Mouse (Mus musculus) heart, adult 2 months (tissue): Measurements from ENCODE around the gene Micall2. TPM values are rescaled to one million over a fixed set of nuclear protein-coding genes. Genes with fewer than 3 reads are reported as not detected.
A peak's percentile ranks its signal among the peaks of the same experiment; 100 is the strongest.

Experiments used
- DNase-seq, 2 experiments: peaks; one replicate each; pipeline ENCODE4 v3.0.0; 2021
- H3K27ac ChIP-seq: fragments of 200-600 bp; 2 replicates; pipeline ENCODE4 v1.8.1; 2022
- H3K27me3 ChIP-seq: fragments of 200-500 bp; 2 replicates; pipeline ENCODE4 v1.6.1; 2012; ENCODE audit warnings: mild to moderate bottlenecking, low read length, inconsistent platforms, mixed read lengths; ENCODE audit not compliant: control insufficient read depth, insufficient read depth
- H3K36me3 ChIP-seq: fragments of 200-500 bp; 2 replicates; pipeline ENCODE4 v1.6.1; 2012; ENCODE audit warnings: low read length, inconsistent platforms; ENCODE audit not compliant: control insufficient read depth, insufficient read depth
- H3K4me1 ChIP-seq: fragments of 200-500 bp; 2 replicates; pipeline ENCODE4 v1.6.1; 2011; ENCODE audit warnings: low read length; ENCODE audit not compliant: control insufficient read depth, insufficient read depth
- H3K4me3 ChIP-seq: fragments of 200-600 bp; 2 replicates; pipeline ENCODE4 v1.8.1; 2022
- H3K79me2 ChIP-seq: fragments of 200-500 bp; replicated peaks from 2 replicates; pipeline ENCODE4 v1.6.1; 2012; ENCODE audit warnings: mild to moderate bottlenecking, inconsistent platforms, low read length, moderate library complexity, mixed read lengths; ENCODE audit not compliant: control insufficient read depth, insufficient read depth
- H3K9ac ChIP-seq: fragments of 200-500 bp; 2 replicates; pipeline ENCODE4 v1.6.1; 2012; ENCODE audit warnings: low read depth, mild to moderate bottlenecking, control low read depth, inconsistent platforms, low read length, mixed read lengths
- CTCF ChIP-seq: fragments of 200-600 bp; IDR thresholded peaks from 2 replicates; pipeline ENCODE4 v1.8.1; 2022; ENCODE audit warnings: antibody characterized with exemption, mild to moderate bottlenecking, moderate library complexity
- EP300 ChIP-seq: fragments of 200-500 bp; IDR thresholded peaks from 2 replicates; pipeline ENCODE4 v1.6.1; 2011; ENCODE audit warnings: low read depth, low read length, control low read depth; ENCODE audit not compliant: insufficient read depth
- POLR2A ChIP-seq: fragments of 200-500 bp; IDR thresholded peaks from 2 replicates; pipeline ENCODE4 v1.6.1; 2011; ENCODE audit warnings: mild to moderate bottlenecking, low read depth, low read length, control low read depth; ENCODE audit not compliant: insufficient read depth
- WGBS: fragments of 180-500 bp; shearing (Covaris S2); methylation state at CpG from one replicate; pipeline ENCODE4 v1.1.7; 2018; 5-methylcytosine and 5-hydroxymethylcytosine counted together
- intact Hi-C: fragments of 180-260 bp; cut with DNase I; formaldehyde crosslinking; loops from one replicate; pipeline ENCODE4 v1.15.1; 2025
- long read RNA-seq: library from polyadenylated mRNA; stranded (forward); transcript quantifications from one replicate; pipeline ENCODE4 v2.0.0, GENCODE M21; 2021
- polyA plus RNA-seq: library from polyadenylated mRNA; depleted of rRNA; stranded (reverse); fragments of >200 nt; gene quantifications from 2 replicates; pipeline ENCODE4 v1.2.3, GENCODE M21; 2012; rRNA removed
- total RNA-seq, 2 experiments: library from RNA; stranded (reverse); gene quantifications; 2 replicates each; pipeline ENCODE4 v1.2.3; 2021

Gene Micall2
- total RNA-seq (1 to 10 TPM; 1.9 to 2.0 TPM), polyA plus RNA-seq (2.9 and 3.3 TPM in 2 replicates)
- long read RNA-seq = 0 reads

DNA sequence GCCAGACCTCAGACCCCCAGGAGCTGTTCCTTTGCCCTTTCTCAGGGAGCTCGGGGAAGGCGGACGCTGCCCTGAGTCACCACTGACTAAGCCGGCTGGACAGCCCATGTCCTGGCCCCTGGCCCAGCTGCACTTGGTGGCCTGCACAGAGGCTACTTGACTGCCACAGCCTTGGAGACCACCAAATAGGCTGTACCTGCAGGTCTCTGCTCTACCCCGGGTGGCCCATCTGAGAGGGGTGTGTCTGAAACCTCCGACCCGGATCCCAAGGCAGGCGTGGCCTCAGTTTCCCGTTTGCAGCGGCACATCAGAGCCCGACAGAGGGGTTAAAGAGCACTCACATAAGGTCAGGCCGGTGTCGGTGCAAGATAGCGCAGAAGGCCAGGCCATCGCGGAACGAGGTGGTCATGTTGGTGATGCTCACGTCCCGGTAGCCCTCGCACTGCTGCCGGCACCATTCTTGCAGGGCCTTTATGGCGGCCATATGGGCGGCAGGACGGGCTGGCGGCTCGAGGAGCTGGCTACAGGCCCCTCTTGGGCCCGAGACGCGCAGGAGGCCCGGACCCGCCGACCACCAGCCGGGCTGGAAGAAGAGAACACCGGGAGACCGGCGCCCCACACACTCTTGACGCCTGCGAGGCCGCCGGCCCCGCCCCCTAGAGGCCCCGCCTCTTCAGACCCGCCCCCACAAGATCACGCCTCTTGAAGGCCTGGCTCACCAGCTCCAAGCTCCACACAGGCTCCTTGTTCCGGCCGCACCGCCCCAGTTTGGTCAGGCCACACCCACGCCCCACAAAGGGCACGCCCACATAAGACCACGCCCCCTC lies at the start of gene Micall2:
Gene Micall2, minus strand, starts transcription at position 660 of the 827 bp plus-strand sequence.
- no peaks in the 10 kb centered on the region for H3K36me3 ChIP-seq
- TF ChIP-seq EP300 = no peak
- no peak for TF ChIP-seq CTCF
- TF ChIP-seq POLR2A = no peak
- peaks cover 10% of the 10 kb centered on the region for H3K4me1 ChIP-seq
- peak within 1 kb of the TSS; percentile 69 for H3K27ac ChIP-seq
- H3K79me2 ChIP-seq = no peaks in the 10 kb centered on the region; the same call in 1 of the 2 replicates
- peak; percentile 95 to 96 for DNase-seq
- peak within 1 kb of the TSS; percentile 65 for H3K4me3 ChIP-seq
- 2% methylated on average over 50 of the region's 50 CpGs for WGBS
- intact Hi-C loops = no loop called here
- H3K9ac ChIP-seq = peak within 1 kb of the TSS; percentile 58
- H3K27me3 ChIP-seq = no peaks in the 10 kb centered on the region

GRCm38 (mm10) chr5:139781406-139781805 lies 45.3 kb upstream of the Micall2 start:
- H3K4me3 ChIP-seq = no peak overlapping the region
- no peak overlapping the region for H3K9ac ChIP-seq
- H3K27ac ChIP-seq = peak overlapping the region; percentile 64
- no peaks in the 10 kb centered on the region for H3K36me3 ChIP-seq
- peak; percentile 57 to 72 for DNase-seq
- WGBS = 53% methylated on average over 8 of the region's 8 CpGs
- intact Hi-C loops = loop anchor here (2.0 kb wide), 1 partner anchor 21 kb away; no protein-coding TSS in a partner anchor
- TF ChIP-seq CTCF = no peak
- TF ChIP-seq EP300 = 0 out of 2 replicates have a peak, but pooled peaks have one; percentile 50
- no peaks in the 10 kb centered on the region for H3K4me1 ChIP-seq
- no peaks in the 10 kb centered on the region for H3K27me3 ChIP-seq
- H3K79me2 ChIP-seq = no peaks in the 10 kb centered on the region

DNA sequence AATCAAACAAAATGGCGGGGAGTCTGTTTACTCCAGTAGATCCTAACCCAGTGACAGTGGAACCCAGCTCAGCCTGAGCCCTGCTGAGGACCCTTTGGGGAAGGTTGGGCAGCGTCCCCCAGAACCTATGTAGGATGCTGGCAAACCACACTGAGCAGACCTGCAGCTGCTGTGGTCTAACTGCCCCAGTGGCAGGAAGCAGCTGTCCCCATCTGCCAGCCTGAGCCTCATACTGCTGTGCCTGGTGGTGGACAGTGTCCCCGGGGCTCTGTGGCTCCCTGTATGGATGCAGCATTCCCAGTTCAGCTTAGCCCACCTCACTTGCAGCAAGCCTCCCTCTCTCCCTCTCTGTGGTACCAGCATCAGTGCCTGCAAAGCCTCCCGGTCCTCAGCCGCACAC lies 40.8 kb upstream of the Micall2 start:
- no peak for DNase-seq
- no peak overlapping the region for H3K27ac ChIP-seq
- H3K36me3 ChIP-seq = no peaks in the 10 kb centered on the region
- no peaks in the 10 kb centered on the region for H3K4me1 ChIP-seq
- no peaks in the 10 kb centered on the region for H3K79me2 ChIP-seq
- H3K27me3 ChIP-seq = no peaks in the 10 kb centered on the region
- 72% methylated on average over 5 of the region's 5 CpGs for WGBS
- intact Hi-C loops = loop anchor here (2.0 kb wide), 1 partner anchor 40 kb away; no protein-coding TSS in a partner anchor
- no peak overlapping the region for H3K4me3 ChIP-seq
- no peak overlapping the region for H3K9ac ChIP-seq
- no peak for TF ChIP-seq POLR2A
- TF ChIP-seq EP300 = no peak
- no peak for TF ChIP-seq CTCF

GRCm38 (mm10) chr5:139775216-139775926 lies 39.2 kb upstream of the Micall2 start, which contains the start of gene Ints1:
Ints1 (minus strand) TSS chr5:139775674.
- TF ChIP-seq CTCF = peak; percentile 99
- peak; percentile 95 for TF ChIP-seq EP300
- TF ChIP-seq POLR2A = peak; percentile 72
- Histone ChIP-seq H3K27me3 (no peaks in the 10 kb centered on the region), H3K36me3 (no peaks in the 10 kb centered on the region), H3K79me2 (no peaks in the 10 kb centered on the region), H3K4me1 (no peaks in the 10 kb centered on the region), H3K27ac (peak within 1 kb of the TSS; percentile 77), H3K4me3 (peak within 1 kb of the TSS; percentile 63), H3K9ac (peak within 1 kb of the TSS; percentile 78)
- peak; percentile 93 to 95 for DNase-seq
- intact Hi-C loops = loop anchor here (2.0 kb wide), 2 partner anchors 15 to 51 kb away; partner anchors contain the start of genes Gm26938, Mafk and Psmg3
- under 1% methylated on average over 55 of the region's 55 CpGs for WGBS

- 92% methylated on average over 8 of the region's 8 CpGs for WGBS
Observed at GRCm38 (mm10) chr5:139768216-139768615, 32.1 kb upstream of the Micall2 start.

More at GRCm38 (mm10) chr5:139768216-139768615, 32.1 kb upstream of the Micall2 start:
- no peak for TF ChIP-seq EP300
- TF ChIP-seq CTCF = no peak
- TF ChIP-seq POLR2A = no peak
- intact Hi-C loops = no loop called here
- no peak overlapping the region for H3K27ac ChIP-seq
- H3K27me3 ChIP-seq = no peaks in the 10 kb centered on the region
- H3K79me2 ChIP-seq = no peaks in the 10 kb centered on the region
- no peaks in the 10 kb centered on the region for H3K36me3 ChIP-seq
- DNase-seq = no peak
- H3K9ac ChIP-seq = no peak overlapping the region
- H3K4me3 ChIP-seq = no peak overlapping the region
- H3K4me1 ChIP-seq = no peaks in the 10 kb centered on the region
